Mouse (Mus musculus): Measurements from ENCODE around the gene Tmem245. TPM values are rescaled to one million over a fixed set of nuclear protein-coding genes. Genes with fewer than 3 reads are reported as not detected.
A peak's percentile ranks its signal among the peaks of the same experiment; 100 is the strongest.

The Tmem245 gene
- polyA plus RNA-seq, 1 experiment: 20.5 TPM

- no peak for DNase-seq
- TF ChIP-seq CTCF (IDR thresholded peaks at IDR 0.05; ENCODE audit: insufficient read depth, low read length) (no peak), POLR2A (IDR thresholded peaks at IDR 0.05; ENCODE audit: borderline replicate concordance, extremely low read depth, low read depth, low read length) (no peak)
- Histone ChIP-seq H3K4me1 (ENCODE audit: control insufficient read depth, insufficient read depth, low read length) (no peaks in the 10 kb centered on the region), H3K4me3 (replicated peaks; ENCODE audit: extremely low read depth, low read depth, low read length) (no peak overlapping the region)
- 70% methylated on average over 5 of the region's 5 CpGs for WGBS
Observed at GRCm38 (mm10) chr4:56907671-56908070, 39.6 kb downstream of the Tmem245 start.

- no peak for TF ChIP-seq POLR2A (IDR thresholded peaks at IDR 0.05; ENCODE audit: borderline replicate concordance, extremely low read depth, low read depth, low read length)
- no peak for TF ChIP-seq CTCF (IDR thresholded peaks at IDR 0.05; ENCODE audit: insufficient read depth, low read length)
- WGBS: 89% methylated on average over 3 of the region's 3 CpGs
- Histone ChIP-seq H3K4me3 (replicated peaks; ENCODE audit: extremely low read depth, low read depth, low read length) (no peak overlapping the region), H3K4me1 (ENCODE audit: control insufficient read depth, insufficient read depth, low read length) (no peaks in the 10 kb centered on the region)
- no peak for DNase-seq
Observed at GRCm38 (mm10) chr4:56906926-56907325, 40.3 kb downstream of the Tmem245 start.

- no peak overlapping the region for H3K4me3 ChIP-seq (replicated peaks; ENCODE audit: extremely low read depth, low read depth, low read length)
- TF ChIP-seq POLR2A (IDR thresholded peaks at IDR 0.05; ENCODE audit: borderline replicate concordance, extremely low read depth, low read depth, low read length) (no peak), CTCF (IDR thresholded peaks at IDR 0.05; ENCODE audit: insufficient read depth, low read length) (no peak)
- no peak for DNase-seq
- WGBS: 87% methylated on average over 5 of the region's 5 CpGs
- H3K4me1 ChIP-seq (ENCODE audit: control insufficient read depth, insufficient read depth, low read length): no peaks in the 10 kb centered on the region
Observed at GRCm38 (mm10) chr4:56905507-56905906, 41.7 kb downstream of the Tmem245 start.

DNA sequence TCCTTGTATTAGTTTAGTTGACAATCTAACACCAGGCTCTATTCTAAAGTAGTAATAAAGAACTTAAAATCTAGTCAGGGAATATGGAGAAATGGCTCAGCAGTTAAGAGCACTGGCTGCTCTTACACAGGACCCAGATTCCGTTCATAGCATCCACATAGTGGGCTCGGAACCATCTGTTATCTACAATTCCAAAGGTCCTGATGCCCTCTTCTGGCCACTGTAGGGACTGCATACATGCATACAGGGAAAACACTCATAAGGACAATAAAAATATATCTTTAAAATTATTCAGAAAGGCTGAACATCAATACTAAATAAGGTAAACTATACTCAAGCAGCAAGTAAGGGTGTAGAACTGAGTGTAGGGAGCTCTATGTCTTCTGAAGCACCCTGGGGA, 45.6 kb downstream of the Tmem245 start:
- no peaks in the 10 kb centered on the region for H3K4me1 ChIP-seq (ENCODE audit: control insufficient read depth, insufficient read depth, low read length)
- 90% methylated on average over 2 of the region's 2 CpGs for WGBS
- TF ChIP-seq CTCF (IDR thresholded peaks at IDR 0.05; ENCODE audit: insufficient read depth, low read length) (no peak), POLR2A (IDR thresholded peaks at IDR 0.05; ENCODE audit: borderline replicate concordance, extremely low read depth, low read depth, low read length) (no peak)
- DNase-seq: no peak
- no peak overlapping the region for H3K4me3 ChIP-seq (replicated peaks; ENCODE audit: extremely low read depth, low read depth, low read length)

DNA sequence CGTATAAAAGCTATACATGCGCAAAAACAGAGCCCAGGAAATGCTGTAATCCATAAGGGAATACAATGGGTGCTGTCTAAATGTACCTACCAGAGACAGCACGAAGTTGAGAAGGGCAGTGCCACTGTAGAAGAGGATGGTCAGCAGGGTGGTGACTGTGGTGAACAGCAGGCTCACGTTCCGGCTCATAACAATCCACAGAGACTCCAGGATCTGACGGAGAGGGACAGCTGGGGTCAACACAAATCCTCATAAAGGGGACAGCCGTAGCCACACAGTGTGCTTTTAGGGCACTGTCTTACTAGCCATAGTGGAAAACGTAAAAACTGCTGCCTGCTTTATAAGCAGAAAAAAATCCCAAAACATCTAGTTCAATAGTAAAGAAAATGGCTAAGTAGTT, 48.0 kb downstream of the Tmem245 start:
- no peaks in the 10 kb centered on the region for H3K4me1 ChIP-seq (ENCODE audit: control insufficient read depth, insufficient read depth, low read length)
- no peak for TF ChIP-seq CTCF (IDR thresholded peaks at IDR 0.05; ENCODE audit: insufficient read depth, low read length)
- no peak for TF ChIP-seq POLR2A (IDR thresholded peaks at IDR 0.05; ENCODE audit: borderline replicate concordance, extremely low read depth, low read depth, low read length)
- DNase-seq: no peak
- WGBS: 91% methylated on average over 8 of the region's 8 CpGs
- H3K4me3 ChIP-seq (replicated peaks; ENCODE audit: extremely low read depth, low read depth, low read length): no peak overlapping the region

- no peak for DNase-seq
- TF ChIP-seq POLR2A (IDR thresholded peaks at IDR 0.05; ENCODE audit: borderline replicate concordance, extremely low read depth, low read depth, low read length) (no peak), CTCF (IDR thresholded peaks at IDR 0.05; ENCODE audit: insufficient read depth, low read length) (peak; percentile 22; the same call in 1 of the 2 replicates)
- Histone ChIP-seq H3K4me3 (replicated peaks; ENCODE audit: extremely low read depth, low read depth, low read length) (no peak overlapping the region), H3K4me1 (ENCODE audit: control insufficient read depth, insufficient read depth, low read length) (no peaks in the 10 kb centered on the region)
- whole genome bisulfite sequencing: 71% methylated on average over 3 of the region's 3 CpGs
Observed at GRCm38 (mm10) chr4:56897511-56897910, 49.7 kb downstream of the Tmem245 start.

- 85% methylated on average over 3 of the region's 3 CpGs for WGBS
- DNase-seq: no peak
- H3K4me1 ChIP-seq (ENCODE audit: control insufficient read depth, insufficient read depth, low read length): 0 out of 2 replicates have a peak, but pooled peaks cover 3% of the 10 kb centered on the region
- TF ChIP-seq CTCF (IDR thresholded peaks at IDR 0.05; ENCODE audit: insufficient read depth, low read length): no peak
- TF ChIP-seq POLR2A (IDR thresholded peaks at IDR 0.05; ENCODE audit: borderline replicate concordance, extremely low read depth, low read depth, low read length): no peak
- H3K4me3 ChIP-seq (replicated peaks; ENCODE audit: extremely low read depth, low read depth, low read length): no peak overlapping the region
Observed at GRCm38 (mm10) chr4:56894196-56894595, 53.0 kb downstream of the Tmem245 start.

- no peak for DNase-seq
- H3K4me1 ChIP-seq (ENCODE audit: control insufficient read depth, insufficient read depth, low read length): 0 out of 2 replicates have a peak, but pooled peaks cover 3% of the 10 kb centered on the region
- TF ChIP-seq POLR2A (IDR thresholded peaks at IDR 0.05; ENCODE audit: borderline replicate concordance, extremely low read depth, low read depth, low read length) (no peak), CTCF (IDR thresholded peaks at IDR 0.05; ENCODE audit: insufficient read depth, low read length) (no peak)
- no peak overlapping the region for H3K4me3 ChIP-seq (replicated peaks; ENCODE audit: extremely low read depth, low read depth, low read length)
- 54% methylated on average over 6 of the region's 6 CpGs for WGBS
Observed at GRCm38 (mm10) chr4:56892501-56893115, 54.6 kb downstream of the Tmem245 start.

DNA sequence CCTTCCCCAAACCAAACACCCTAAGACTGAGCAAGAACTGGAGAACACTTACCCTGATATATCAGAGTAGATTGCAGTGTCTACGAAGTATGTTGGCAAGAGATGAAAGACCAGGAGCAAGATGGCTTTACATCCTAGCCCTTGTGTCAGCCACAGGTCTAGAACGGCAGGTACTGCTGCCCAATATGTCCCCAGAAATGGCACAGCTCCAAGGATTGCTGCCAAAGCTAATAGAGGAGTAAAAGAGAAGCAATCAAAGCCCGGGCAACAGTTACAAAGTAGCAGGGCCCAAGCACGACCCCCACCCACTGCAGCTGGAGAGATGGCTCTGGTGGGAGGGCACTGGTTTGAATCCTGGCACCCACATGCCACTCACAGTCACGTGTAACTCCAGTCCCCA, 58.8 kb downstream of the Tmem245 start:
- Histone ChIP-seq H3K4me1 (ENCODE audit: control insufficient read depth, insufficient read depth, low read length) (0 out of 2 replicates have a peak, but pooled peaks cover 3% of the 10 kb centered on the region), H3K4me3 (replicated peaks; ENCODE audit: extremely low read depth, low read depth, low read length) (no peak overlapping the region)
- peak; percentile 47 for DNase-seq
- TF ChIP-seq POLR2A (IDR thresholded peaks at IDR 0.05; ENCODE audit: borderline replicate concordance, extremely low read depth, low read depth, low read length): no peak
- no peak for TF ChIP-seq CTCF (IDR thresholded peaks at IDR 0.05; ENCODE audit: insufficient read depth, low read length)
- WGBS: 55% methylated on average over 5 of the region's 5 CpGs

DNA sequence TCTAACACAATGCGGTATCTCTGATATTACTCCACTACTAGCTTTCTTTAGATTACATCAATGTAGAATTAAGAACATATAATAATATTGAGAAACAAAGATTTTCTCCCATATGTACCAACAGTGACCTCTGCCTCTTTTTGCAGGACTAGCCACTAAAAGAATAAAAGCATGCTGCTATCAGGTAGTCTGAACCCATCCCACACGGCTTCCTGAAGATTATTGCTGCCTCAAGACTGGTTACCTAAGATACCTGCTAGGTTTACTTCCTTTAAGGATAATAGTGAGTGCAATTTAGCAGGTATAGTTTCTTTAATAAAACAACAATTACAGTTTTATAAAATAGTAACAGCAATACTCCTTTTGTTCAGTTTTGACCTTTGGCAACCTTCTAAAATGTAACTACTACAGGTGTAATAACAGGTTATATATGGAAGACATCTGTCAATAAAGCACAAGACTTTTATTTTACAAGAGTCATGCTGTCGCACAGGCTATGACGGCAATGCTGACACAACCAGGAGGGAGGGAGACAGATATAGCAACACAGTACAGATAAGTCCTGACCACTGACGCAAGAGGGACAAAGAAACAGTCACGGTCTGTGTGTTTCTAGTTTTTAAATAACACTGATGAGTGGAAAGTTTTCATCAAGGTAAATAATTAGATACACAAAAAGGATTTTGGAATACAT, 60.8 kb downstream of the Tmem245 start:
- Histone ChIP-seq H3K4me3 (replicated peaks; ENCODE audit: extremely low read depth, low read depth, low read length) (no peak overlapping the region), H3K4me1 (ENCODE audit: control insufficient read depth, insufficient read depth, low read length) (no peaks in the 10 kb centered on the region)
- 89% methylated on average over 6 of the region's 6 CpGs for WGBS
- TF ChIP-seq CTCF (IDR thresholded peaks at IDR 0.05; ENCODE audit: insufficient read depth, low read length) (no peak), POLR2A (IDR thresholded peaks at IDR 0.05; ENCODE audit: borderline replicate concordance, extremely low read depth, low read depth, low read length) (no peak)
- no peak for DNase-seq

Data from lung, adult 2 months (tissue).